Mouse (Mus musculus): ENCODE results near the gene Bsdc1.
"Not testable (repeated sequence)": the region's sequence is repeated elsewhere in the genome, so short reads cannot be mapped to it uniquely, and the experiment has no call there.

Gene Bsdc1

DNA sequence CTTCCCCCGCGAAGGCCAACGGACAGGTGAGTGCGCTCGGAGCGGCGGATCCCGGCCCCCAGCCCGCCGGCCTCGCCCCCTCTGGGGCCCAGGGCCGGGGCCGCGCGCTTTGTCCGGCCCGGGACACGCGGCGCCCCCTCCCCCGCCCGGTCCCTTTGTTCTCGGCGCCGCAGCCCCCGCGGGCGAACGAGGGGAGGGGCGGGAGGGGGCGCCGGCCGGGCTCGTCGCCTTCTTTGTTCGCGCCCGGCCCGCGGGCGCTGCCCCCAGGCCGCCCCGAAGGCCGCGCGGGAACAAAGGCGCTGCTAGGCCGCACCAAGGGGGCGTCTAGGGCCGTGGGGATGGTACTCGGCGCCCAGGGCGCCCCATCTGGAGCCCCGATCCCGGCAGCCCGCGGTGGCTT is 52.5 kb downstream of the Bsdc1 start:
- no peak for DNase-seq

DNA sequence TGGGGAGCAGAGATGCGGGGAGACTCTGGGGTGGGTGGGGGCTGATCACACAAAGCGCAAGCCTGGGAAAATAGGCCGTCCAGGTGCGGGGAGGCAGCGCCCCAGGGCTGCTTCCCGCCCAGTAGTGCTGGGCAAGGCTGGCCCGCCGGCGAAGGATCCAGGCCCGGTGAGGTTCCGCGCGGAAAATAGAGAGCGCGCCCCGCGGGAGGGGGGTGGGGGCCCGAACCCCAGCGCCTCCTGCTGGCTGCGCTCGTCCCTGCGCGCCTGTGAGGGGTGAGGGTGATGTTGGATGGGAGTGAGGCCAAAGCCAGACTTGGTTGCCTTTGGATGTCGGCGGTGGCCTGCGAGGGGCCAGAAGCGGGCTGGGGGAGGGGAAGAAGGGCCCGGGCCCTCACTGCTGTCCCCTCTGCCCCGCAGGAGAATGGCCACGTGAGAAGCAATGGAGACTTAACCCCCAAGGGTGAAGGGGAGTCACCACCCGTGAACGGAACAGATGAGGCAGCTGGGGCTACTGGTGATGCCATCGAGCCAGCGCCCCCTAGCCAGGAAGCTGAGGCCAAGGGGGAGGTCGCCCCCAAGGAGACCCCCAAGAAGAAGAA is 53.0 kb downstream of the Bsdc1 start:
- peak; percentile 88 to 89 for DNase-seq

DNA sequence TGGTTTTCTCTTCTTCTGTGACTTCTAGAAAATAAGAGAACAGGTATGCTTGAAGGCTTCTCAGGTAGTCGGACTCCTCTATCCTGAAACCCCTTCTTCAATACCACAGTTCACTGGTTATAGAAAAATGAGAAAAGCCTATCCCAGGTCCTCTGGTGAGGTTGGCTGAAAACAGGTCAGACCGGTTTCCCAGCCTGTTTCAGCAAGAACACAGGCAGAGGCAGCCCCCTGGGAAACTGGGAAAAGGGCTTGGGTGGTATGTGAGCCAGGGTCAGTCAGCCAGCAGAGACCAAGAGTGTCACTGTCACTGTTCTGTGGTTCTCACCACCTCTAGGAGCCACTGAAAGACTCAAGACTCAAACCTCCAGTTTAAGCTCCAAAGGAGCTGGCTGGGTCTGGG is 55.5 kb downstream of the Bsdc1 start:
- DNase-seq: no peak

DNA sequence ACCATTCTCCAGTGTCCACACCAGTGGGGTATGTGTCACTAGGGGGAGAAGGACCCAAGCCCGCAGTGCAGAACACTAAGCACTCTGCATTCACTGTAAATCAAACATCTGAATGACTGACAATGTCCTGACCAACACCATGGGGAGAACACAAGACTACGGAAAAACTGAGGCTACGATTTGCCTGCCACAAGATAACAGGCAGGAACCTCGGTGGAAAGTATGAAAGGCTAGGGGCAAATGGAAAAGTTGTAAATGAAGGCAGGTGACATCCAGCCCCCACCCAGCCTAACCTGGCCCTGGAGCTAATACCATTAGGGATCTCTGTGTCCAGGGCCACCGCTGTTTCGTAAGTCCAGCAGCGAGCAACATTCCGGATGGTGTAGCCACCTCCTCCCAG is 57.1 kb downstream of the Bsdc1 start:
- no peak for DNase-seq

DNA sequence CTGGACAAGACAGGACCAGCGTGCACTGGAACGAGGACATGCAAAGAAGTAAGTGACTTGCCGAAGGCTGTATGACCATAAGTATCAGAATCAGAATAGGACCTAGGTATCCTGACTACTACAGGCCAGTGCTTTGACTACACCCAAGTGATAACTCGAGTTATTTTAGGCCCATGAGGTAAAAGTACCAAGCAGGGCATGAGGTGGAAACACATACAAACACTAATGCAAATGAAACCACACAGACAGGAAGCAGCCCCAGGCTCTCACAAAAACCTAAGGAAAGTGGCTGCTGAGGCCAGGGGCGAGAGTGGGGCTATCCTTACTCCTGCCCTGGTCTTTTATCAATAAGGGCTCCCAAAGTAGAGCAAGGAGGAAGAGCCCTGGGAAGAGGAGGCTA is 64.0 kb downstream of the Bsdc1 start:
- DNase-seq: no peak

DNA sequence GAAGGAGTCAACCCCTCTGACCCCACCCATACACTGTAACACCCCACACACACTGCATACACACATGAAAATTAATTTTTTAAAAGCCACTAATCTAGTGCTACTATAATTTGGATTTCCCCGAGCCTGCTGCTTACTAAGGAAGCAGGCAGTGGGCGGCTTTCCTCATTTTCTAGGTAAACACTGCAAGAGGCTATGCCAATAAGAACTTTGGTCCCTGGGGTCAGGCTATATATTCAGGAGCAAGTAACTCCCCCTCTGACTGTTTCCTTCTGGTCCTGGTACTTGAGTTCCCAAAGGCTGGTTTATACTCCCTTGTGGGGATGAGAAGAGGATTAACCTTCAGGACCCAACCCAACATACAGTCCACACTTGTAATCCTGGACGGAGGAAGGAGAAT is 64.5 kb downstream of the Bsdc1 start:
- DNase-seq: no peak

DNA sequence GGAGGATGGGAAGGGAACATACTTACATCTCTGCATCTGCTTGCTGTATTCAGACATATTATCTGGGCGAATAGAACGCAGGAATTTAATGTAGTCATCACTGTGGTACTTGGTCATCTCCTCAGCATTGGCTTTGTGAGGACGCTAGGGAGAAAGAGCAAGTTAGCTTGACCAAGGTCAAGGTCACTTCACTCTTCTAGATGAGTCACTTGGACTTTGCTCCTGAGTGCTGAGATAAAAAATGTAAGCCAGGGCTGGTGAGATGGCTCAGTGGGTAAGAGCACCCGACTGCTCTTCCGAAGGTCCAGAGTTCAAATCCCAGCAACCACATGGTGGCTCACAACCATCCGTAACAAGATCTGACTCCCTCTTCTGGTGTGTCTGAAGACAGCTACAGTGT is 67.5 kb downstream of the Bsdc1 start:
- DNase-seq: not testable (repeated sequence)

Measured in cerebellum, postnatal 10 days (tissue).